Mouse (Mus musculus) T-cell, adult 2 months (primary cell): ENCODE results near the gene Tpx2.

Experiments
- DNase-seq: peaks from one replicate; pipeline ENCODE4 v3.0.0; 2022; ENCODE audit warnings: low spot score

Tpx2 gene

DNA sequence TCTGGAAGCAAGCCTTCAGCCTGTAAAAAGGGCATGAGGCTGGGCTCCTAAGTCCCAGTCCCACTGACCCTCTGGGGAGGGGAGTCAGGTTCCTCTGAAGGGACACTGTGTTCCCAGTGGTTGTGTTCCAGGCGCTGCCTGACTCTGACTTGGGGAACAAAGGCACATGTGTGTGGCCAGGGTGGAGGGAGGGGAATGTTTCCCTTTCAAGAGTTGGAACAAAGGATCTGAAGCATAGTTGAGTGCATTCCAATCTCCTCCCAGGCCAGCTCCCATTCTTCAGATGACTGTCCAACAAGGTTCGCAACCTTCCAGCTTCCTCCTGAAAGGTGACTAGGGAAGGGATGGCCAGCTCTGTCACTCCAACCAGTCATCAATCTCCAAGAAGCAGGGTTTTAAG is 27.4 kb upstream of the Tpx2 start:
- DNase-seq, result no peak

DNA sequence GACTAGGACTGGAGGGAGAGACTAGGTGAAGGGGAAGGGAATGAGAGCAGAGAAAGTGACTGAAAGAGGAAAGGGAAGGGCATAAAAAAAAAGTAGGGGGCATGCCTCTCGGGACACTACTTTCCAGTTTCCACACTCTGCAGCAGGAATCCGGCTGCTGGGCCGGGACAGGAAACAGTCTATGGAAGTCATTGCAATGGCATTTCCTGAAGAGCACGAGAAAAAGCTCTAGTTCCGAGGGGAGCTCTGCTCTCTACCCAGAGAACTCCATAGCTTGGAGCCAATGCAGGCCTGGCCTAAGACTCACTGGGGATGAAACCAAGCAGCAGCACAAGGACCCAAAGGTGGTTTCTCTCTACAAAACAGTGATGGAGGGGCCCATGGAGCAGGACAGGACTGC is 26.7 kb upstream of the Tpx2 start:
- no peak for DNase-seq

DNA sequence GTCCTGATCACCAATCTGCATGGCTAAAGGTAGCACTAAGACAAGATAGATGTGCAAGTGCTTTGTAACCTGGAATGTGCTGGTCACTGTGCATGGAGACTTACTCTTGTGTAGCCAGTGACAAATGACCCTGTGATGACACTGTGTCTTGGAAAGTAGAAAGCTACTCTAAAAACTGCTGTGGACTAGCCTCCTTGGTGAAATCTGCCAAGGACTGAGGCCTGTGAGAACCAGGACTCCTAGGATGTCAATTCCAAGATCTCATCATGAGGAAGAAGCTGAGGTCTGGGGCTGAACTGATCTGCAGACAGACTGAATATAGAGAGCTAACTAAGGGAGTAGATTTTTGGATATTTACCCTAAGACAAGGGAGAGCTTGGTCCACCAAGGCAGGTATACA is 26.2 kb upstream of the Tpx2 start:
- DNase-seq, result no peak

GRCm38 (mm10) chr2:152823770-152824169 is 24.0 kb upstream of the Tpx2 start:
- no peak for DNase-seq

GRCm38 (mm10) chr2:152824438-152825167 is 23.2 kb upstream of the Tpx2 start:
- no peak for DNase-seq

DNA sequence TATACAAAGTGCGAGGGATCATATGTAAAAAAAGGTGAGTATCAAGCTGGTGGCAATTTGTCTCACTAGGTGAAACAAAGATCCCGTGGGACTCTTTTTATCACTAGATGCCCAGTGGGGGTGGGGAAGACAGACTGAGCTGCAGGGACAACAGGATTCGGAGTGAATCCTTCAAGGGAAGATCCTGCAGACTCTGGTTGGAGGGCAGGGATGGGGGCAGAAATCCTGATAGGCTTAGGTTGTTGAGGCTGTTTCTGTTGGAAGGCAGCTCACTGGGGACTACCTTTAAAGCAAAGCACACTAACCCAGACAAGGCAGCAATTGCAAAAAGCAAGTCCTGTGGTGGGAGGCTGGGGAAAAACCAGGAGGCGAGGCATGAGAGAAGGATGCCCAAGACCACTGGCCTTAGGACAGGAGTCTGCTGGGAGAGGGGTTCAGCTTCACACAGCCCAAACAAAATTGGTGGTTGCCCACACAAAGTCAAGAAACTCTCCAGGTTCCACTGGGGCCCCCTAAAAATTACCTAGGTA is 22.5 kb upstream of the Tpx2 start:
- DNase-seq, result no peak

DNA sequence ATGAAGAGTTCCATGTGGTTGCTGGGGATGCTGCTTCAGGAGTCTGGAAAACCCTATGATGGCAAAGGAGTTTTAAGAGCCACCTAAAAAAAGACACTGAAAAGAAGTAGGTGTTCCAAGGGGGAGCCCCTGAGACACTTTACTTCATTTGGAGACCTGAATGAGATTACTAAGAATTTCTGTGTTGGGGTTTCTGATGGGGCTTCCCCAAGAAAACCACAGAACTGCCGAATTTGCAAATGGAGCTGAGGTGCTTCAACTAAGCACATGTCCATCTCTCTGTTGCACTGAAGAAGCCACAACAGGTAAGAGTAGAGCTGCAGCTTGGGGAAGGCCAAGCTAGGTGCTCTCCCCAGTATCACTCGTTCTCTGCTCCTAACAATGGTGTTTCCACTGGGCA is 22.1 kb upstream of the Tpx2 start:
- peak; percentile 68 for DNase-seq

- DNase-seq, result no peak
These were observed 21.3 kb upstream of the Tpx2 start for GRCm38 (mm10) chr2:152826481-152826880.

GRCm38 (mm10) chr2:152827321-152828010 is 20.3 kb upstream of the Tpx2 start:
- DNase-seq, result no peak

- no peak for DNase-seq
These were observed 19.8 kb upstream of the Tpx2 start for GRCm38 (mm10) chr2:152828011-152828370.

- DNase-seq, result no peak
These were observed 19.2 kb upstream of the Tpx2 start for GRCm38 (mm10) chr2:152828532-152828931.

DNA sequence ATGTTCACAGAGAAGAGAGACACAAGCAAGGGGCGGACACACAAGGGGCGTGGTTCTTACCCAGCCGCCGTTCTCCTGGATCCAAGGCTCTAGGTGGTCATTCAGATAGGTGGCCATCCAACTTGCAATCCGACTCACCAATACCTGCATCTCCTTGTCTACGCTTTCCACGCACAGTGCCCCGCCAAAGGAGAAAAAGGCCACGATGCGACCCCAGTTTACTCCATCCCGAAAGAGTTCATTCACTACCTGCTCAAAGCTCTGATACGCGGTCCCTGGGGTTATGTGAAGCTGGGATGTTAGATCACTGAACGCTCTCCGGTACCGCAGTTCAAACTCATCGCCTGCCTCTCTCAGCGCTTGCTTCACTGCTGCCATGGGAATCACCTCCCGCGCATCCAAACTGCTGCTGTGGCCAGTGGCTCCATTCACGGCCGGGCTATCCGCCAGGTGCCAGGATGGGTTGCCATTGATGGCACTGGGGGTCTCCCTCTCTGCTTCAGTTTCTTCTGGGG is 18.3 kb upstream of the Tpx2 start:
- no peak for DNase-seq

GRCm38 (mm10) chr2:152830021-152830921 is 17.5 kb upstream of the Tpx2 start:
- peak; percentile 84 for DNase-seq

- DNase-seq, result peak; percentile 97
These were observed 16.5 kb upstream of the Tpx2 start, which contains the start of gene Bcl2l1 for GRCm38 (mm10) chr2:152831019-152831878. TSS of gene Bcl2l1 (minus strand) at chr2:152831728.

- DNase-seq, result no peak
These were observed 8.5 kb upstream of the Tpx2 start for GRCm38 (mm10) chr2:152839256-152839655.

DNA sequence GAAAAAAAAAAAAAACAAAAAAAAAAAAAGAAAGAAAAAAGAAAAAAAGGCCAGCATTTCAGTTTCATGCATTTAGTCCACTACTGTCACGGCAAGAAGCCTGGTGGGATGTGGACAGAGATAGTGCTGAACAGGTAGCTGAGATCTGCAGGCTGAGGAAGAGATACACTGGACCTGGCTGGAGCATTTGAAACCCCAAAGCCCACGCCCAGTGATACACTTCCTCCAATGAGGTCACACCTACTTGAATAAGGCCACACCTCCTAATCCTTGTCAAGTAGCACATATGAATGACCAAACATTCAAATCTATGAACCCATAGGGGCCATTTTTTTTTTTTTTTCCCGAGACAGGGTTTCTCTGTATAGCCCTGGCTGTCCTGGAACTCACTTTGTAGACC is 5.0 kb upstream of the Tpx2 start:
- no peak for DNase-seq

DNA sequence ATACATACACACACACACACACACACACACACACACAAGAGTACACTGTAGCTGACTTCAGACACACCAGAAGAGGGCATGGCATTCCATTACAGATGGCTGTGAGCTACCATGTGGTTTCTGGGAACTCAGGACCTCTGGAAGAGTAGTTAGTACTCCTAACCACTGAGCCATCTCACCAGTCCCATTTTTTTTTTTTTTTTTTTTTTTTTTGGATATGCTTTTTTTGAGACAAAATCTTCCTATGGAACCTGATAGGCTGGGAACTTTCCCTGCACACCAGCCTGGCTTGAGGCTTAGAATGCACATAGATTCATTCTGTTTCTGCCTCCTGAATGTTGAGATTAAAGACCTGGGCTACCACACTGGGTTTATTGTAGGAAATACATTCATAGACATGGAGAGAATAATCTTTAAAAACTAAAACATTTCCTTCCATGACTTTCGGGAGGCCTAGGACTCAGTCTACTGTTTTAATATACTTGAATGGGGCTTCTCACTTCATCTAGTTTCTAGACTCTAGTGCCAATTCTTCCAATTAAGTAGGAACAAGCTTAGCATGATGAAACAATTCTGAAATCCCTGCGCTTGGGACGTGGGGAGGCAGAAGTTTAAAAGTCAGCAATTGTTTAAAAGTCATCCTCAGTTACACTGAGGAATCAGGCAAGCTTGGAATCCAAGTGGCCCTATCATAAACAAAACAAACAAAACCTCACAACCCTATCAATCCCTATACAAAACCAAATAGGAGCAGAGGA is 528 bp upstream of the Tpx2 start:
- no peak for DNase-seq

- DNase-seq, result no peak
These were observed 702 bp downstream of the Tpx2 start for GRCm38 (mm10) chr2:152848466-152848865.

GRCm38 (mm10) chr2:152859501-152859900 is 11.7 kb downstream of the Tpx2 start:
- no peak for DNase-seq

DNA sequence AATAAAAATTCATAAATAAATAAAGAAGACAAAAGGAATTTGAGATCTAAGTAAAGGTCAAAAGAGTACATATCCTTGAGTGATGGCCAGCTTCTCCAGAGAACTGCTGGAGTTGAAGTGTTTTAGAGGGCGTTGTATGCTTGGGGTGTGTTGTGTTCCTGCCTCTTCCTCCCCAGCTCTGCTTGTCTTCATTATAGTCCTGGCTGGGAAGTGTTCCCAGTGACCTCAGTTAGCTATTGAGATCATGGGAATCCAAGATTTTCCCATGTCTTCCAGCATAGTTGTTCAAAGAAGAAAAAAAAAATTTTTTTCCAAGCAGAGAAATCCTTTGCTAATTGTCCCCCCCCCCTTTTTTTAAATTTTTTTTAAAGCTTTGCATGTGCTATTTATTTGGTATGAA is 14.1 kb downstream of the Tpx2 start:
- no peak for DNase-seq

- DNase-seq, result no peak
These were observed 14.9 kb downstream of the Tpx2 start for GRCm38 (mm10) chr2:152862638-152863037.
